Comparison of ENCODE assay signal across 14 mouse cellular contexts in the genomic region with DNA sequence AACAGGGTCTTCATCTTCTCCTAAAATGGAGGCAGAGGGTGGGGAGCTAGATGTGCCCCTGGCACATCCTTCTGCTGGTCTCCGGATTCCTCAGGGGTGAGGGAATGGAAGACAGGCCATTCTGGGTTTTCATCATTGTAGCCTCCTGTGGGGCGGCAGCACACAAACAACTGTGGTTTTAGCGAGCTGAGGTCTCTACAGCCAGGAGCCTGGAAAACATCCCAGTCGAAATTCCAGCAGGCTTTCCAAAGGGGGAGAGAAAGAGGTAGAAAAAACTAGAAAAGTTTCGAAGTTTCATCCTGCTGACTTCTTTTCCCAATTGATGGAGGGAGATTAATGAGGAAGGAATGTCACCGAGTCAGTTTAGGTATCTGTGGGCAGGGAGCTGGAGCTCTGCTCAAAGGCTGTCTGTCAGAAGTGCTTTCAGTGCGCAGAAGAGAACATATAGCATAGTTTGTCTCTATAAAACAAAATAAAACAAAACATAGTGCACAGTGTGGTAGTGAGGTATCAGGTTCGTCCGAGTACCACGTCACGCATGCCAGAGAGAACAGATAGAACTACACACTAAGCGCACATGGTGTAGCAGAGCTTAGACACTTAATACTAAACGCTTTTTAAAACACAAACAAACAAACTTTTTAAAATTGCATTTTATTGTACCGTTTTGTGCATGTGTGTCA. TPM values are rescaled to one million over a fixed set of nuclear protein-coding genes. Genes with fewer than 3 reads are reported as not detected.
DNase-seq lines count a peak whose midpoint lies in the region; ATAC-seq and TF ChIP-seq lines count a peak whose summit lies in the region.
"Had no signal": no experiment of that assay in that cellular context is flagged by ENCODE, and none has a peak within 500 bp of the region (broad histone marks: within the 10 kb centered on the region; RNA-seq: fewer than 3 reads in every experiment).

No protein-coding gene starts in this region.

- no peak for TF ChIP-seq POLR2A in myocyte (IDR thresholded peaks at IDR 0.05; ENCODE audit: insufficient read length, low read depth)

- peak overlapping the region; percentile 23; the same call in 1 of the 2 replicates for H3K27ac ChIP-seq in heart, embryonic 16.5 days (ENCODE audit: low read length)
- no peak overlapping the region for H3K27ac ChIP-seq in neural tube, embryonic 15.5 days (replicated peaks)
- peak overlapping the region; percentile 80 for H3K27ac ChIP-seq in embryonic facial prominence, embryonic 14.5 days (replicated peaks; ENCODE audit: low read depth, low read length)
- H3K27ac ChIP-seq: limb, embryonic 12.5 days had no signal

- H3K27me3 ChIP-seq in heart, embryonic 16.5 days (ENCODE audit: control insufficient read depth, insufficient read depth, low read length): no peaks in the 10 kb centered on the region
- H3K27me3 ChIP-seq in neural tube, embryonic 15.5 days (replicated peaks): no peaks in the 10 kb centered on the region
- H3K27me3 ChIP-seq in embryonic facial prominence, embryonic 14.5 days (replicated peaks; ENCODE audit: control insufficient read depth, insufficient read depth, low read length): no peaks in the 10 kb centered on the region
- no peaks in the 10 kb centered on the region for H3K27me3 ChIP-seq in myocyte (ENCODE audit: control insufficient read depth, insufficient read depth, insufficient read length)
- H3K27me3 ChIP-seq: CH12.LX had no signal

- H3K4me2 ChIP-seq in heart, embryonic 16.5 days (ENCODE audit: low read depth, low read length): no peak overlapping the region
- peak overlapping the region; percentile 26; the same call in 1 of the 2 replicates for H3K4me2 ChIP-seq in neural tube, embryonic 15.5 days
- peak overlapping the region; percentile 44 for H3K4me2 ChIP-seq in embryonic facial prominence, embryonic 14.5 days (ENCODE audit: low read depth, low read length)
- H3K4me2 ChIP-seq in myocyte (ENCODE audit: low read depth): peak overlapping the region; percentile 62

- H3K36me3 ChIP-seq in heart, embryonic 16.5 days (ENCODE audit: control insufficient read depth, insufficient read depth): no peaks in the 10 kb centered on the region
- no peaks in the 10 kb centered on the region for H3K36me3 ChIP-seq in neural tube, embryonic 15.5 days
- H3K36me3 ChIP-seq in embryonic facial prominence, embryonic 14.5 days (ENCODE audit: control insufficient read depth, insufficient read depth, low read length): no peaks in the 10 kb centered on the region
- no peaks in the 10 kb centered on the region for H3K36me3 ChIP-seq in myocyte (ENCODE audit: control insufficient read depth, insufficient read depth)
- H3K36me3 ChIP-seq: limb, embryonic 12.5 days had no signal

- ATAC-seq in heart, embryonic 16.5 days (replicated peaks; ENCODE audit: extremely low read depth, insufficient read depth, low FRiP score): no peak
- ATAC-seq in neural tube, embryonic 15.5 days (ENCODE audit: low FRiP score): no peak
- peak; percentile 84 for ATAC-seq in embryonic facial prominence, embryonic 14.5 days (ENCODE audit: low read depth)
- ATAC-seq: forebrain, embryonic 14.5 days had no signal

- no peak for DNase-seq in heart, adult 9 months (ENCODE audit: low spot score in 2 of 2)
- DNase-seq in neural tube, embryonic 10.5 days (ENCODE audit: extremely low spot score, low spot score): no peak
- peak; percentile 85 for DNase-seq in embryonic facial prominence, embryonic 14.5 days (ENCODE audit: low spot score)
- DNase-seq in right cerebral cortex, adult 2 months (ENCODE audit: low spot score in 2 of 2): no peak
- no peak for DNase-seq in right cerebral cortex, postnatal 4 days
- DNase-seq: cerebellum, adult 8-10 months; lung, postnatal 14 days; thymus, postnatal 4 days had no signal

- H3K4me3 ChIP-seq in heart, embryonic 16.5 days (ENCODE audit: low read length): no peak overlapping the region
- no peak overlapping the region for H3K4me3 ChIP-seq in neural tube, embryonic 15.5 days (replicated peaks)
- no peak overlapping the region for H3K4me3 ChIP-seq in embryonic facial prominence, embryonic 14.5 days (ENCODE audit: low read depth, low read length)
- no peak overlapping the region for H3K4me3 ChIP-seq in myocyte
- H3K4me3 ChIP-seq: limb, embryonic 12.5 days had no signal

- H3K4me1 ChIP-seq in heart, embryonic 16.5 days (ENCODE audit: control insufficient read depth, insufficient read depth, low read length): peaks cover 19% of the 10 kb centered on the region
- H3K4me1 ChIP-seq in neural tube, embryonic 15.5 days: peaks cover 7% of the 10 kb centered on the region
- peaks cover 4% of the 10 kb centered on the region; the same call in 1 of the 2 replicates for H3K4me1 ChIP-seq in embryonic facial prominence, embryonic 14.5 days (ENCODE audit: control insufficient read depth, insufficient read depth, low read length)

- no peak overlapping the region for H3ac ChIP-seq in myocyte (ENCODE audit: control insufficient read depth, insufficient read length)

- H3K9me3 ChIP-seq in heart, embryonic 16.5 days (replicated peaks; ENCODE audit: control insufficient read depth, low read length): peaks cover 3% of the 10 kb centered on the region; the same call in 1 of the 2 replicates
- H3K9me3 ChIP-seq in neural tube, embryonic 15.5 days (replicated peaks): no peaks in the 10 kb centered on the region
- H3K9me3 ChIP-seq in embryonic facial prominence, embryonic 14.5 days (ENCODE audit: control insufficient read depth, low read length): peaks cover 6% of the 10 kb centered on the region; the same call in 1 of the 2 replicates
- H3K9me3 ChIP-seq: limb, embryonic 12.5 days had no signal

- no peak overlapping the region for H3K9ac ChIP-seq in heart, embryonic 16.5 days (ENCODE audit: low read length)
- H3K9ac ChIP-seq in neural tube, embryonic 15.5 days (replicated peaks): no peak overlapping the region
- peak overlapping the region; percentile 15; the same call in 1 of the 2 replicates for H3K9ac ChIP-seq in embryonic facial prominence, embryonic 14.5 days (ENCODE audit: low read depth, low read length)
- H3K9ac ChIP-seq: limb, embryonic 12.5 days had no signal

- no peaks in the 10 kb centered on the region for H3K79me2 ChIP-seq in myocyte (ENCODE audit: control insufficient read depth, insufficient read depth)

- WGBS in heart, embryonic 16.5 days: 47% methylated on average over 14 of the region's 14 CpGs
- WGBS in neural tube, embryonic 15.5 days: 57% methylated on average over 14 of the region's 14 CpGs
- 21% methylated on average over 14 of the region's 14 CpGs for WGBS in embryonic facial prominence, embryonic 14.5 days

TF ChIP-seq in myocyte, 11 proteins besides CTCF, POLR2A, EP300 and RAD21:
- TF ChIP-seq SRF (IDR thresholded peaks at IDR 0.05; ENCODE audit: control insufficient read depth, insufficient read length, low read depth) (no peak), TCF12 (IDR thresholded peaks at IDR 0.05; ENCODE audit: insufficient read depth, poor library complexity, severe bottlenecking) (no peak), E2F4 (IDR thresholded peaks at IDR 0.05; ENCODE audit: insufficient read depth) (no peak), USF1 (IDR thresholded peaks at IDR 0.05; ENCODE audit: low read depth) (no peak), REST (IDR thresholded peaks at IDR 0.05; ENCODE audit: insufficient read depth, insufficient read length) (no peak), MYOD1 (IDR thresholded peaks at IDR 0.05; ENCODE audit: control insufficient read depth in 1 of 3, insufficient read length in 2 of 3, low read depth in 2 of 3) (no peak), MAX (IDR thresholded peaks at IDR 0.05; ENCODE audit: low read depth) (no peak), TCF3 (IDR thresholded peaks at IDR 0.05; ENCODE audit: insufficient read length, low read depth) (no peak), CEBPB (IDR thresholded peaks at IDR 0.05; ENCODE audit: insufficient read depth, poor library complexity, severe bottlenecking) (no peak)

RNA-seq across cellular contexts. Expression of gene Prtg, which starts 16.0 kb away (rescaled TPM):
- polyA plus RNA-seq in heart, embryonic 16.5 days (2015; fragmentation: Nextera tagmentation; extraction: Ambion mirVana): 0.29 TPM in 2 replicates
- polyA plus RNA-seq in neural tube, embryonic 15.5 days (2015; fragmentation: Nextera tagmentation; extraction: Ambion mirVana): 0.52 and 0.61 TPM in 2 replicates
- 1.3 and 1.4 TPM in 2 replicates for polyA plus RNA-seq in embryonic facial prominence, embryonic 14.5 days (2014; fragmentation: Nextera tagmentation; extraction: Ambion mirVana)
- 0.06 TPM for polyA plus RNA-seq in myocyte (2012; fragmentation: generic; extraction: Trizol)
